Mouse (Mus musculus) G1E (cell line): ENCODE data around the gene Parn. TPM values are rescaled to one million over a fixed set of nuclear protein-coding genes. Genes with fewer than 3 reads are reported as not detected.
"Not testable (repeated sequence)": the region's sequence is repeated elsewhere in the genome, so short reads cannot be mapped to it uniquely, and the experiment has no call there.

ENCODE experiments used
- ATAC-seq: 2 replicates; pipeline ENCODE4 v1.8.0; 2016; ENCODE audit warnings: mild to moderate bottlenecking; ENCODE audit not compliant: insufficient number of reproducible peaks, poor library complexity, low FRiP score, severe bottlenecking; ENCODE audit errors: extremely low read depth
- DNase-seq: peaks from one replicate; pipeline ENCODE4 v3.0.0; 2012; ENCODE audit warnings: low spot score
- H3K27me3 ChIP-seq: 2 replicates; pipeline ENCODE4 v1.6.1; 2012; ENCODE audit warnings: mild to moderate bottlenecking, low read length, inconsistent platforms; ENCODE audit not compliant: insufficient read depth
- H3K36me3 ChIP-seq: replicated peaks from 2 replicates; pipeline ENCODE3; 2012; ENCODE audit warnings: mild to moderate bottlenecking, inconsistent platforms
- H3K4me1 ChIP-seq: 2 replicates; pipeline ENCODE4 v1.6.1; 2012; ENCODE audit warnings: low read depth, low read length, inconsistent platforms, mixed read lengths; ENCODE audit not compliant: insufficient read depth
- H3K4me3 ChIP-seq: 2 replicates; pipeline ENCODE4 v1.5.1; 2012; ENCODE audit warnings: low read depth, mild to moderate bottlenecking, inconsistent platforms, low read length, moderate library complexity, mixed read lengths
- H3K9me3 ChIP-seq: replicated peaks from 2 replicates; pipeline ENCODE4 v1.6.1; 2012; ENCODE audit warnings: inconsistent platforms
- CTCF ChIP-seq: IDR thresholded peaks from 2 replicates; pipeline ENCODE4 v1.5.1; 2012; ENCODE audit warnings: low read depth, low read length, inconsistent platforms, mixed read lengths
- GATA1 ChIP-seq: IDR thresholded peaks from 2 replicates; pipeline ENCODE4 v1.6.1; 2012; ENCODE audit warnings: borderline replicate concordance, low read length, inconsistent platforms, mixed read lengths
- GATA2 ChIP-seq: IDR thresholded peaks from 2 replicates; pipeline ENCODE4 v1.6.1; 2012; ENCODE audit warnings: low read depth, low read length, inconsistent platforms, borderline replicate concordance
- POLR2AphosphoS5 ChIP-seq: IDR thresholded peaks from 2 replicates; pipeline ENCODE4 v1.6.1; 2012; ENCODE audit warnings: low read depth, low read length, inconsistent platforms; ENCODE audit not compliant: insufficient replicate concordance
- TAL1 ChIP-seq: conservative IDR thresholded peaks from 2 replicates; pipeline ENCODE4 v1.6.1; 2012; ENCODE audit warnings: low read depth, low read length, inconsistent platforms, mixed read lengths
- polyA plus RNA-seq: library from polyadenylated mRNA; stranded (reverse); fragments of >175 nt; gene quantifications from 2 replicates; pipeline ENCODE4 v1.2.3, GENCODE M21; 2012
- total RNA-seq, 2 experiments: library from RNA; stranded (forward) in 1 of 2; stranded (reverse) in 1 of 2; fragments of 200-1000 nt in 1 of 2; fragments of >200 nt in 1 of 2; fragmentation: Nextera tagmentation in 1 of 2; gene quantifications; 2 replicates each; pipeline ENCODE4 v1.2.3; 2014 to 2017

Parn gene
- total and polyA plus RNA-seq, 3 experiments = 40.1 to 93.8 (median 54.7) TPM

- DNase-seq (no peak), ATAC-seq (no peak)
- no peaks in the 10 kb centered on the region for H3K9me3 ChIP-seq
- peaks cover 11% of the 10 kb centered on the region for H3K4me1 ChIP-seq
- H3K27me3 ChIP-seq = no peaks in the 10 kb centered on the region
- H3K4me3 ChIP-seq = no peak overlapping the region
- H3K36me3 ChIP-seq = peaks cover 83% of the 10 kb centered on the region
- TF ChIP-seq CTCF (no peak), GATA1 (no peak), POLR2AphosphoS5 (no peak)
Measured at GRCm38 (mm10) chr16:13640064-13640463, 27.9 kb downstream of the Parn start.

GRCm38 (mm10) chr16:13639508-13639907, 28.5 kb downstream of the Parn start:
- H3K4me1 ChIP-seq = peaks cover 11% of the 10 kb centered on the region
- H3K27me3 ChIP-seq = no peaks in the 10 kb centered on the region
- no peak for ATAC-seq
- peaks cover 83% of the 10 kb centered on the region for H3K36me3 ChIP-seq
- no peak for TF ChIP-seq CTCF
- TF ChIP-seq POLR2AphosphoS5 = no peak
- H3K9me3 ChIP-seq = no peaks in the 10 kb centered on the region
- no peak overlapping the region for H3K4me3 ChIP-seq
- no peak for DNase-seq

- not testable (repeated sequence) for H3K9me3 ChIP-seq, ATAC-seq, H3K27me3 ChIP-seq, DNase-seq, H3K4me3 ChIP-seq
- Histone ChIP-seq H3K36me3 (peaks cover 85% of the 10 kb centered on the region), H3K4me1 (peaks cover 11% of the 10 kb centered on the region)
Measured at GRCm38 (mm10) chr16:13638198-13638597, 29.8 kb downstream of the Parn start.

- H3K4me3 ChIP-seq = no peak overlapping the region
- no peak for DNase-seq
- no peak for ATAC-seq
- no peak for TF ChIP-seq GATA2
- TF ChIP-seq CTCF = no peak
- no peak for TF ChIP-seq POLR2AphosphoS5
- no peak for TF ChIP-seq TAL1
- no peak for TF ChIP-seq GATA1
- H3K36me3 ChIP-seq = peaks cover 87% of the 10 kb centered on the region
- H3K4me1 ChIP-seq = no peaks in the 10 kb centered on the region
- H3K27me3 ChIP-seq = no peaks in the 10 kb centered on the region
- no peaks in the 10 kb centered on the region for H3K9me3 ChIP-seq
Measured at GRCm38 (mm10) chr16:13628345-13628744, 39.6 kb downstream of the Parn start.

- Histone ChIP-seq H3K27me3 (no peaks in the 10 kb centered on the region), H3K4me3 (no peak overlapping the region), H3K9me3 (no peaks in the 10 kb centered on the region), H3K36me3 (peaks cover 84% of the 10 kb centered on the region), H3K4me1 (0 out of 2 replicates have a peak, but pooled peaks cover 4% of the 10 kb centered on the region)
- DNase-seq = no peak
- TF ChIP-seq TAL1 (no peak), GATA1 (no peak), POLR2AphosphoS5 (no peak), GATA2 (no peak), CTCF (no peak)
- no peak for ATAC-seq
Measured at GRCm38 (mm10) chr16:13621745-13622507, 46.0 kb downstream of the Parn start.

- DNase-seq = no peak
- TF ChIP-seq GATA1 (no peak), TAL1 (no peak), GATA2 (no peak), POLR2AphosphoS5 (no peak), CTCF (no peak)
- no peaks in the 10 kb centered on the region for H3K27me3 ChIP-seq
- 0 out of 2 replicates have a peak, but pooled peaks cover 4% of the 10 kb centered on the region for H3K4me1 ChIP-seq
- no peaks in the 10 kb centered on the region for H3K9me3 ChIP-seq
- no peak overlapping the region for H3K4me3 ChIP-seq
- peaks cover 84% of the 10 kb centered on the region for H3K36me3 ChIP-seq
- ATAC-seq = no peak
Measured at GRCm38 (mm10) chr16:13620194-13620593, 47.8 kb downstream of the Parn start.

GRCm38 (mm10) chr16:13615276-13615675, 52.7 kb downstream of the Parn start:
- Histone ChIP-seq H3K4me1 (no peaks in the 10 kb centered on the region), H3K36me3 (peaks cover 90% of the 10 kb centered on the region), H3K27me3 (no peaks in the 10 kb centered on the region), H3K9me3 (no peaks in the 10 kb centered on the region), H3K4me3 (no peak overlapping the region)
- no peak for DNase-seq
- ATAC-seq = no peak
- TF ChIP-seq GATA1 (no peak), CTCF (no peak), POLR2AphosphoS5 (no peak), GATA2 (no peak)
